Mouse (Mus musculus) kidney, embryonic 15.5 days (tissue): ENCODE measurements around the gene Fgf9. TPM values are rescaled to one million over a fixed set of nuclear protein-coding genes. Genes with fewer than 3 reads are reported as not detected.

Experiments used
- ATAC-seq: fragments of 200-750 bp; cut with Nextera tagmentation; replicated peaks from 2 replicates; pipeline ENCODE4 v1.8.0; 2017; ENCODE audit warnings: moderate TSS enrichment; ENCODE audit not compliant: low FRiP score
- H3K27ac ChIP-seq: fragments of 300-500 bp; sonication (generic); 2 replicates; pipeline ENCODE4 v1.5.1; 2015; ENCODE audit warnings: mild to moderate bottlenecking, inconsistent platforms
- H3K27me3 ChIP-seq: fragments of 300-500 bp; sonication (generic); 2 replicates; pipeline ENCODE4 v1.6.1; 2015; ENCODE audit warnings: inconsistent platforms
- H3K36me3 ChIP-seq: fragments of 300-500 bp; sonication (generic); 2 replicates; pipeline ENCODE4 v1.6.1; 2015; ENCODE audit warnings: inconsistent platforms
- H3K4me1 ChIP-seq: fragments of 300-500 bp; sonication (generic); 2 replicates; pipeline ENCODE4 v1.6.1; 2015; ENCODE audit warnings: inconsistent platforms
- H3K4me2 ChIP-seq: fragments of 300-500 bp; sonication (generic); 2 replicates; pipeline ENCODE4 v1.6.1; 2015; ENCODE audit warnings: moderate library complexity, mild to moderate bottlenecking, inconsistent platforms
- H3K4me3 ChIP-seq: fragments of 300-500 bp; sonication (generic); replicated peaks from 2 replicates; pipeline ENCODE4 v1.5.1; 2015; ENCODE audit warnings: mild to moderate bottlenecking, inconsistent platforms
- H3K9ac ChIP-seq: fragments of 300-500 bp; sonication (generic); 2 replicates; pipeline ENCODE4 v1.6.1; 2015; ENCODE audit warnings: mild to moderate bottlenecking, inconsistent platforms
- H3K9me3 ChIP-seq: fragments of 300-500 bp; sonication (generic); replicated peaks from 2 replicates; pipeline ENCODE4 v1.6.1; 2016; ENCODE audit warnings: inconsistent platforms
- WGBS: fragments of 180-500 bp; shearing (Covaris S2); methylation state at CpG from one replicate; pipeline ENCODE4 v1.1.7; 2015; ENCODE audit warnings: mixed read lengths; 5-methylcytosine and 5-hydroxymethylcytosine counted together
- polyA plus RNA-seq: library from polyadenylated mRNA; unstranded; fragments of >200 nt; fragmentation: Nextera tagmentation; extraction: Ambion mirVana; gene quantifications from 2 replicates; pipeline ENCODE4 v1.2.1, GENCODE M21; 2015

Gene Fgf9
- 6.7 and 7.9 TPM in 2 replicates for polyA plus RNA-seq

DNA sequence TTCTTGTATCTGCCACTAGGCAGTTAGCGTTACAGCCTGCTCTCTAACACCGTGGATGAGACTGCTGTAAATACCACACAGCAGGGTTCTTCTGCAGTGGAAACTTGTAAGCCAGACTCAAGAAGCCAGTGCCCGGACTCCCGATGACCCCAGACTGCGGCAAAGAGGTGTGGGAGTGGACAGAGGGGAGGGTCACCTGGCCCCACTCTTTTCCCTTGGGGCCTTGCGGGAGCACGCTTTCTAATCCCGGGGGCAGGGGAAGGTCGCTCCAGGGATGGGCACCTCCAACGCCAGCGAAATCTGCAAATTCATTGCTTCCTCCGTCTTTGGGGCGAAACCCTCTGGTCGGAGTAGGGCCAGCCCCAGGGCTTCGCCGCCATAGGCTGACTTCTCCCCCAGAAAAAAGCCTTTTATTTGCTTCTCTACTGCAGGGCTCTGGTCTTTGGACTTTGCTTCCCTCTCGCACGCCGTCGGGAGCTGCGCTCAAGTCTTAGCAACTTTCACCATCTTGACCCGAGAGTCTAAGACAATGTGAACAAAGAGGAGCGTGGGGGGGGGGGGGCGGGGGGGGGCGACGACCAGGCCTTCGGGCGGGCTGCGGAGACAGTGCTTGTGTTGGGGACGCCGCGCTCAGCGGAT lies at the start of gene Fgf9:
TSS of gene Fgf9 (plus strand) at position 67 of the 639 bp plus-strand sequence.
- under 1% methylated on average over 33 of the region's 33 CpGs for WGBS
- Histone ChIP-seq H3K4me1 (peaks cover 50% of the 10 kb centered on the region), H3K27me3 (peaks cover 64% of the 10 kb centered on the region), H3K36me3 (no peaks in the 10 kb centered on the region), H3K4me2 (peak within 1 kb of the TSS; percentile 97), H3K9ac (peak within 1 kb of the TSS; percentile 63), H3K4me3 (peak within 1 kb of the TSS; percentile 57), H3K9me3 (no peaks in the 10 kb centered on the region), H3K27ac (peak within 1 kb of the TSS; percentile 71)
- ATAC-seq = peak; percentile 30; the same call in 1 of the 2 replicates

DNA sequence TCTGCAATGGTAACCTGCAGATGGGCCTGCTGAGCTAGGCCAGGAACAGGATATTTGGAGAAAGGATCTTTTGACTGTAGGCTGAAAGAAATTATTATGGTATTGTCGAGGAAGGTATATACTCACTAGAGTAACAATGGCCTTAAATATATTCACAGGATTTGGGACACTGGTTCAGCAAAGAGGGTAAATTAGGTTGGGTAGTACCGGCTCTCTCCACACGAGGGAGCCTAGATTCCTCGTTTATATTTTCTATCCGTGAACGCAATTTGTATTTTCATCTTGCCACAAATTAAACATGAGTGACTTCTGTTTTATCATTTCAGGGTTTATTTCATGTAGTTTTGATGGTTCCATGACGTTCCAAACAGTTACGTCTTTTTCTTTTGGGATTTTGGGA lies 35.8 kb upstream of the Fgf9 start:
- Histone ChIP-seq H3K27ac (no peak overlapping the region), H3K4me1 (peaks cover 10% of the 10 kb centered on the region), H3K4me2 (no peak overlapping the region), H3K9me3 (no peaks in the 10 kb centered on the region), H3K9ac (no peak overlapping the region), H3K36me3 (no peaks in the 10 kb centered on the region), H3K4me3 (no peak overlapping the region), H3K27me3 (peaks cover 11% of the 10 kb centered on the region)
- WGBS = 11% methylated on average over 8 of the region's 8 CpGs
- no peak for ATAC-seq

DNA sequence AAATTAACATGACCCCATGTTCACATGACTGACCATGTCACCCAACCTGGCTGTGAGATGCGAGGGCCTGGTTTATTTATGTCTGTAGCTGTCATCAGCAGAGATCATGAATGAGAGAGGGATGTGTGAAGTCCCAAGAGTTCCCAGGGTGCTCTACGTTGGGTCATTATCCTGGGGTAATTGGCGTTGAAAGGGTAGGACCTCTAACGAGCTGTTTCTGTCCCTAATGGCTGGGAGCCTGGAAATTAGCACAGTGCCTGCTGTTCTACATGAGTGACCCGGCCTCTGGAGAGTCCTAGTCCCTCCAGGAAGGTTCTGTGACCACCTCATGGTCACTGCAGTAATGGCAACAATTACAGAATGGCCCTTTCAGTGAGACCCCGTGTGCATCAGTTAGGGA lies 34.2 kb upstream of the Fgf9 start:
- Histone ChIP-seq H3K36me3 (no peaks in the 10 kb centered on the region), H3K9ac (no peak overlapping the region), H3K4me3 (no peak overlapping the region), H3K9me3 (no peaks in the 10 kb centered on the region), H3K4me2 (no peak overlapping the region), H3K4me1 (peaks cover 10% of the 10 kb centered on the region), H3K27ac (no peak overlapping the region), H3K27me3 (peaks cover 11% of the 10 kb centered on the region)
- ATAC-seq = 0 out of 2 replicates have a peak, but pooled peaks have one; percentile 43
- 13% methylated on average over 6 of the region's 6 CpGs for WGBS

- no peak overlapping the region for H3K4me3 ChIP-seq
- H3K9me3 ChIP-seq = 0 out of 2 replicates have a peak, but pooled peaks cover under 1% of the 10 kb centered on the region
- WGBS = 82% methylated on average over 4 of the region's 4 CpGs
- no peaks in the 10 kb centered on the region for H3K27me3 ChIP-seq
- H3K9ac ChIP-seq = no peak overlapping the region
- H3K4me1 ChIP-seq = no peaks in the 10 kb centered on the region
- no peak overlapping the region for H3K4me2 ChIP-seq
- H3K36me3 ChIP-seq = no peaks in the 10 kb centered on the region
- no peak for ATAC-seq
- no peak overlapping the region for H3K27ac ChIP-seq
These were observed 23.6 kb upstream of the Fgf9 start for GRCm38 (mm10) chr14:58046639-58047284.

DNA sequence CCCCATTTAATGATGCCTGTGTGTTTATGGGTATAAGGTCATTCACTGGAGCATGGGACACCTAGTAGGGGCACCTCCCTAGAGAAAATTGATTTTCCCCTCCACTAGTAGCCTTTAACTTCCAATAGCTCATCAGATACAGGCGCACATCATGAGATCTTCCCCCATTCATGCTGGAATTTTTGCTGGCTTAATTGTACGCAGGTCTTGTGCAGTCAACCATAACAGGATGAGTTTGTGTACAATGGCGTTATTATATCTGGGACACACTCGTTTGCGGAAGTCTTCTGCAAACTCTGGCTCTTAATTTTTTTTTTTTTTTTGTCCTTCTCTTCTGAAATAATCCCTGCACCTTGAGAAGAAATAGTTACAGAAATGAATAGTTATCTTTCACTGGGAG lies 19.7 kb upstream of the Fgf9 start:
- Histone ChIP-seq H3K4me1 (no peaks in the 10 kb centered on the region), H3K27me3 (no peaks in the 10 kb centered on the region), H3K27ac (no peak overlapping the region), H3K36me3 (no peaks in the 10 kb centered on the region), H3K4me2 (no peak overlapping the region), H3K4me3 (no peak overlapping the region), H3K9me3 (peaks cover 6% of the 10 kb centered on the region), H3K9ac (no peak overlapping the region)
- 88% methylated on average over 5 of the region's 5 CpGs for WGBS
- ATAC-seq = no peak

DNA sequence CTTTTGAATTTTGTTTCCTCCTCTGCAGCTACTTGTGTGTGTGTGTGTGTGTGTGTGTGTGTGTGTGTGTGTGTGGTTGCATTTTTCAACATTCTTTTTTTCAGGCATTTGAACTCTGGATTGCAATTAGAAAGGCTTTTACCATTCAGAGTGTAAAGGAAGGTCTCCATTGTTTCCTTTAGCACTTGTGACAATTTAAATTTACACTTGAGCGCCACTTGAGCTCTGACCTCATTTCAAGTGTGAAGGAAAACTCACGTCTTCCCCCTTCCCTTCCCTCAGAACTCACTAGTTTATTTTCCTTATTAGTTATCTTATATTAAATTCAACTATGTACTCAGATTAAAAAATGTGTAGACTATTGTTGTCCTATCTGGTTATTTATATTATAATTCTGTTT lies 2.8 kb upstream of the Fgf9 start:
- Histone ChIP-seq H3K27me3 (peaks cover 36% of the 10 kb centered on the region), H3K4me2 (no peak overlapping the region), H3K36me3 (no peaks in the 10 kb centered on the region), H3K4me3 (no peak overlapping the region), H3K27ac (no peak overlapping the region), H3K9ac (no peak overlapping the region), H3K9me3 (no peaks in the 10 kb centered on the region), H3K4me1 (peaks cover 23% of the 10 kb centered on the region)
- WGBS = 39% methylated on average over 2 of the region's 2 CpGs
- ATAC-seq = no peak

DNA sequence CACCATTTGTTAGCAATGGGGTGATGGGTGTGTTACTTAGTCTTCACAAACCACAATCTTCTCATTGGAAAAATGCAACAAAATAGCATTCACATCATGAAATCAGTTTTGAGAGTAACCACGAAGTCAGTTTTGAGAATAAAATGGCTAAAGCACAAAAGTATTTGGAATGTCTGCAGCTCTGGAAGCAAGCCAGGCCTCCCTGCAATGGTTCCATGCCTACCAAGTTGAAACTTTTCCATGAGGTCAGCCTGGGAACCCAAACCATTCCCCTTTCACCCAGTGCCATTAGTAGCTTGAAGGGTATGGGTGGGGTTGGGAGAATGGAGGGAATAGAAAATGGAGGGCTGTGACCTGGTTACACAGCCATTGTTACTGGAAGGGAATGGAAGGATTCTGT lies 1.7 kb upstream of the Fgf9 start:
- 80% methylated on average over 1 of the region's 1 CpGs for WGBS
- H3K27ac ChIP-seq = no peak overlapping the region

GRCm38 (mm10) chr14:58069927-58070326 lies 420 bp upstream of the Fgf9 start:
- no peak for ATAC-seq
- H3K4me2 ChIP-seq = peak overlapping the region; percentile 97
- 0 out of 2 replicates have a peak overlapping the region, but pooled peaks have one; percentile 63 for H3K9ac ChIP-seq
- H3K9me3 ChIP-seq = no peaks in the 10 kb centered on the region
- no peak overlapping the region for H3K27ac ChIP-seq
- peaks cover 57% of the 10 kb centered on the region for H3K27me3 ChIP-seq
- peak overlapping the region; percentile 57 for H3K4me3 ChIP-seq
- peaks cover 44% of the 10 kb centered on the region for H3K4me1 ChIP-seq
- no peaks in the 10 kb centered on the region for H3K36me3 ChIP-seq
- 3% methylated on average over 6 of the region's 6 CpGs for WGBS

More for the DNA sequence above, 1.7 kb upstream of the Fgf9 start:
- H3K4me2 ChIP-seq = no peak overlapping the region
- no peaks in the 10 kb centered on the region for H3K9me3 ChIP-seq
- H3K27me3 ChIP-seq = peaks cover 46% of the 10 kb centered on the region
- peaks cover 32% of the 10 kb centered on the region for H3K4me1 ChIP-seq
- H3K4me3 ChIP-seq = no peak overlapping the region
- no peaks in the 10 kb centered on the region for H3K36me3 ChIP-seq
- no peak for ATAC-seq
- no peak overlapping the region for H3K9ac ChIP-seq

- H3K27ac ChIP-seq = peak overlapping the region; percentile 71
- no peaks in the 10 kb centered on the region for H3K36me3 ChIP-seq
- peaks cover 70% of the 10 kb centered on the region for H3K27me3 ChIP-seq
- peak; percentile 26; the same call in 1 of the 2 replicates for ATAC-seq
- 0% methylated on average over 31 of the region's 31 CpGs for WGBS
- H3K4me2 ChIP-seq = peak overlapping the region; percentile 97
- peak overlapping the region; percentile 63 for H3K9ac ChIP-seq
- H3K4me1 ChIP-seq = peaks cover 56% of the 10 kb centered on the region
- H3K9me3 ChIP-seq = no peaks in the 10 kb centered on the region
- H3K4me3 ChIP-seq = peak overlapping the region; percentile 57
These were observed 834 bp downstream of the Fgf9 start for GRCm38 (mm10) chr14:58071120-58071641.

DNA sequence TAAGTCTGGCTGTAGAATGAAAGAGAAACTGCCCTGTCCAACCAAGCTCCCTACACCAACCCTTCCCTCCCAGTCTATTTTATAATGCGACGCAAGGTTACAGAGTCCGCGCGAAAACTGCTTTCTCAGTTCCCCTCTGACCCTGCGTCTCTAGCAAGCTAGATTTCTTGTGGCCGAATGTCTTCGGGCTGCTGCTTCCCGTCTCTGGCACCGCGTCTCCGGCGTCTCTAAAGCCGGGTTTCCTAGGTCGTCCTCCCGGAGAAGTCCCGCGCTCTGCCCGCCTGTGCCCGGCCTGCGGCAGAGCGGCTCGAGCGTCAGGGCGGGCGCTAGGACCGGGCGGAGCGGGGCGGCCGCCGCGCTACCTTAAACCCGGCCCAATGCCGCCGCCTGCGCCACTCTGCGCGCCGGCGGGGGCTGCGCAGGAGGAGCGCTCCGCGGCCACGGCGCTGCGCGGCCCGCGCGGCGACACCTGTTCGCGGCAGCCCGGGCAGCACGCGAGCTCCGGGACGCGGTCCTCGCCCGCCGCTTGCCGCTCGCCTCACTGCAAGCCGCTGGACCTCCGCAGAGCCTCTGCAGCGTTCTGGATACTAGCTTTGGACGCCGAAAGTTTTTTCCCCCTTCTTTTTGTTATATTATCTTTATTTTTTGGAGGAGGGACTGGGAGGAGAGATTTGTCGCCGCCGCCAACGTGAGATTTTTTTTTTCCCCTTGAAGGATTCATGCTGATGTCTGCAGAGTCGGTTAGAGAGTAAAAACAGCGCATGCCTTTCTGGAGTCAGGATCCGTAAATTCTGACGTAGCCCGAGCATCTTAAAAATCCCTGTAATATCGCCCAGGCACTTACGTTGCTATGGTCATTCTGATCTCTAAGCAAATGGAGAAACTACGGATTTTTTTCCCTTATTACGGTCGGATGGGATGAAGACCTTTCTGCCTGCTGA lies 1.8 kb downstream of the Fgf9 start:
- Histone ChIP-seq H3K27ac (peak overlapping the region; percentile 71; the same call in 1 of the 2 replicates), H3K4me2 (peak overlapping the region; percentile 97), H3K4me1 (peaks cover 62% of the 10 kb centered on the region), H3K9me3 (no peaks in the 10 kb centered on the region), H3K27me3 (peaks cover 79% of the 10 kb centered on the region), H3K9ac (peak overlapping the region; percentile 63), H3K36me3 (no peaks in the 10 kb centered on the region), H3K4me3 (peak overlapping the region; percentile 57)
- WGBS = under 1% methylated on average over 85 of the region's 85 CpGs
- ATAC-seq = peak; percentile 87

GRCm38 (mm10) chr14:58072771-58073501 lies 2.6 kb downstream of the Fgf9 start:
- under 1% methylated on average over 29 of the region's 29 CpGs for WGBS
- Histone ChIP-seq H3K4me2 (peak overlapping the region; percentile 97), H3K4me3 (peak overlapping the region; percentile 57), H3K4me1 (peaks cover 62% of the 10 kb centered on the region), H3K36me3 (no peaks in the 10 kb centered on the region), H3K9ac (peak overlapping the region; percentile 63), H3K9me3 (no peaks in the 10 kb centered on the region), H3K27ac (0 out of 2 replicates have a peak overlapping the region, but pooled peaks have one; percentile 2), H3K27me3 (peaks cover 87% of the 10 kb centered on the region)
- no peak for ATAC-seq
